Comparison of ENCODE assay signal across 10 mouse cellular contexts in genomic region chr12:21165891-21166342, GRCm38 (mm10).
DNase-seq lines count a peak whose midpoint lies in the region; ATAC-seq and TF ChIP-seq lines count a peak whose summit lies in the region.
"Had no signal": no experiment of that assay in that cellular context is flagged by ENCODE, and none has a peak within 500 bp of the region (broad histone marks: within the 10 kb centered on the region; RNA-seq: fewer than 3 reads in every experiment).

No protein-coding gene starts in this region.

- H3K9me3 ChIP-seq in kidney, postnatal 0 days (replicated peaks; ENCODE audit: low read length): no peaks in the 10 kb centered on the region
- no peaks in the 10 kb centered on the region for H3K9me3 ChIP-seq in intestine, embryonic 14.5 days (ENCODE audit: control insufficient read depth, low read length)
- no peaks in the 10 kb centered on the region for H3K9me3 ChIP-seq in hindbrain, embryonic 11.5 days (ENCODE audit: control insufficient read depth, low read length)

- no peak overlapping the region for H3K4me3 ChIP-seq in kidney, postnatal 0 days (replicated peaks; ENCODE audit: low read depth, low read length)
- no peak overlapping the region for H3K4me3 ChIP-seq in intestine, embryonic 14.5 days (ENCODE audit: low read depth, low read length)
- H3K4me3 ChIP-seq in hindbrain, embryonic 11.5 days (ENCODE audit: low read depth, low read length): no peak overlapping the region

- no peak for ATAC-seq in kidney, postnatal 0 days (replicated peaks; ENCODE audit: low FRiP score, low read depth)
- peak; percentile 67 for ATAC-seq in intestine, embryonic 14.5 days (replicated peaks; ENCODE audit: low FRiP score, low TSS enrichment, low read depth)
- ATAC-seq in hindbrain, embryonic 11.5 days (ENCODE audit: low FRiP score): no peak

- 0 out of 2 replicates have a peak, but pooled peaks cover 13% of the 10 kb centered on the region for H3K36me3 ChIP-seq in kidney, postnatal 0 days (ENCODE audit: insufficient read depth, low read length)
- H3K36me3 ChIP-seq in intestine, embryonic 14.5 days (ENCODE audit: control insufficient read depth, insufficient read depth, low read length): peaks cover 14% of the 10 kb centered on the region
- no peaks in the 10 kb centered on the region for H3K36me3 ChIP-seq in hindbrain, embryonic 11.5 days (ENCODE audit: control insufficient read depth, insufficient read depth, low read length)
- H3K36me3 ChIP-seq: G1E had no signal

- H3K9ac ChIP-seq in kidney, postnatal 0 days (ENCODE audit: low read depth, low read length): no peak overlapping the region
- no peak overlapping the region for H3K9ac ChIP-seq in intestine, embryonic 14.5 days (ENCODE audit: low read length)
- H3K9ac ChIP-seq in hindbrain, embryonic 11.5 days (ENCODE audit: low read depth, low read length): no peak overlapping the region

- H3K4me1 ChIP-seq in kidney, postnatal 0 days (replicated peaks; ENCODE audit: insufficient read depth, low read length): peaks cover 31% of the 10 kb centered on the region
- peaks cover 21% of the 10 kb centered on the region for H3K4me1 ChIP-seq in intestine, embryonic 14.5 days (replicated peaks; ENCODE audit: control insufficient read depth, insufficient read depth, low read length)
- no peaks in the 10 kb centered on the region for H3K4me1 ChIP-seq in hindbrain, embryonic 11.5 days (replicated peaks; ENCODE audit: control insufficient read depth, insufficient read depth, low read length)

- no peaks in the 10 kb centered on the region for H3K27me3 ChIP-seq in kidney, postnatal 0 days (ENCODE audit: insufficient read depth, low read length)
- no peaks in the 10 kb centered on the region for H3K27me3 ChIP-seq in intestine, embryonic 14.5 days (replicated peaks; ENCODE audit: control insufficient read depth, insufficient read depth, low read length)
- no peaks in the 10 kb centered on the region for H3K27me3 ChIP-seq in hindbrain, embryonic 11.5 days (ENCODE audit: control insufficient read depth, insufficient read depth, low read length)

- H3K27ac ChIP-seq in kidney, postnatal 0 days: 0 out of 2 replicates have a peak overlapping the region, but pooled peaks have one; percentile 26
- no peak overlapping the region for H3K27ac ChIP-seq in intestine, embryonic 14.5 days (ENCODE audit: low read depth)
- H3K27ac ChIP-seq in hindbrain, embryonic 11.5 days (ENCODE audit: low read depth, low read length): no peak overlapping the region

- WGBS in kidney, postnatal 0 days: 21% methylated on average over 7 of the region's 7 CpGs
- WGBS in intestine, embryonic 14.5 days: 46% methylated on average over 7 of the region's 7 CpGs
- 82% methylated on average over 7 of the region's 7 CpGs for WGBS in hindbrain, embryonic 11.5 days

- H3K4me2 ChIP-seq in kidney, postnatal 0 days (ENCODE audit: low read length): no peak overlapping the region
- no peak overlapping the region for H3K4me2 ChIP-seq in intestine, embryonic 14.5 days (ENCODE audit: low read length)
- no peak overlapping the region for H3K4me2 ChIP-seq in hindbrain, embryonic 11.5 days (replicated peaks; ENCODE audit: low read depth, low read length)

- TF ChIP-seq CTCF in kidney, postnatal 0 days (IDR thresholded peaks at IDR 0.05; ENCODE audit: low read depth): no peak

- DNase-seq in kidney, postnatal 0 days (ENCODE audit: low spot score): peak; percentile 62
- no peak for DNase-seq in kidney, adult 8-10 months
- peak; percentile 54 to 61 for DNase-seq in heart, adult 18-20 months
- no peak for DNase-seq in intestine, embryonic 14.5 days (ENCODE audit: low spot score)
- peak; percentile 61 for DNase-seq in lung, postnatal 36 days
- no peak for DNase-seq in cerebellum, postnatal 4 days (ENCODE audit: low spot score in 2 of 2)
- no peak for DNase-seq in embryo, embryonic 9.5 days (ENCODE audit: extremely low spot score)
- no peak for DNase-seq in hindbrain, embryonic 11.5 days (ENCODE audit: low spot score)
- DNase-seq: kidney, adult 9 months had no signal

Comparison
In these comparisons a context has a peak if more than half of its experiments do, and no peak if none do; other contexts are left out.
1. DNase-seq: peak in kidney, postnatal 0 days (single experiment), heart, adult 18-20 months (2 of 2) and lung, postnatal 36 days (single experiment); none in kidney, adult 8-10 months (0 of 2), intestine, embryonic 14.5 days (single experiment), cerebellum, postnatal 4 days (0 of 2), embryo, embryonic 9.5 days (single experiment) and hindbrain, embryonic 11.5 days (single experiment).